In genomic region chr15:103305070-103305678, GRCm38 (mm10) we compare ENCODE assay signal across 8 mouse cellular contexts. TPM values are rescaled to one million over a fixed set of nuclear protein-coding genes. Genes with fewer than 3 reads are reported as not detected.
DNase-seq lines count a peak whose midpoint lies in the region; ATAC-seq and TF ChIP-seq lines count a peak whose summit lies in the region.

No protein-coding gene starts in this region.

- H3K9me3 ChIP-seq in embryonic facial prominence, embryonic 15.5 days (replicated peaks), result no peaks in the 10 kb centered on the region
- no peaks in the 10 kb centered on the region for H3K9me3 ChIP-seq in limb, embryonic 14.5 days (ENCODE audit: control insufficient read depth, low read length)
- H3K9me3 ChIP-seq in midbrain, postnatal 0 days (ENCODE audit: low read length), result no peaks in the 10 kb centered on the region

- ATAC-seq in embryonic facial prominence, embryonic 15.5 days (ENCODE audit: insufficient number of reproducible peaks, low FRiP score, low TSS enrichment, low read depth), result peak; percentile 93
- ATAC-seq in limb, embryonic 14.5 days (ENCODE audit: low FRiP score, low read depth), result peak; percentile 90
- peak; percentile 96 for ATAC-seq in midbrain, postnatal 0 days (ENCODE audit: low FRiP score)

- H3K27ac ChIP-seq in embryonic facial prominence, embryonic 15.5 days (replicated peaks), result peak overlapping the region; percentile 96
- peak overlapping the region; percentile 95 for H3K27ac ChIP-seq in limb, embryonic 14.5 days (replicated peaks; ENCODE audit: low read depth, low read length)
- H3K27ac ChIP-seq in midbrain, postnatal 0 days (ENCODE audit: low read depth, low read length), result peak overlapping the region; percentile 94

- under 1% methylated on average over 71 of the region's 71 CpGs for WGBS in embryonic facial prominence, embryonic 15.5 days
- under 1% methylated on average over 36 of the region's 71 CpGs for WGBS in limb, embryonic 14.5 days
- under 1% methylated on average over 64 of the region's 71 CpGs for WGBS in midbrain, postnatal 0 days

- H3K4me2 ChIP-seq in embryonic facial prominence, embryonic 15.5 days (replicated peaks), result peak overlapping the region; percentile 73
- H3K4me2 ChIP-seq in limb, embryonic 14.5 days (replicated peaks; ENCODE audit: low read depth, low read length, severe bottlenecking), result peak overlapping the region; percentile 63
- H3K4me2 ChIP-seq in midbrain, postnatal 0 days (ENCODE audit: low read depth, low read length, poor library complexity, severe bottlenecking), result peak overlapping the region; percentile 77

- no peaks in the 10 kb centered on the region for H3K36me3 ChIP-seq in embryonic facial prominence, embryonic 15.5 days
- H3K36me3 ChIP-seq in limb, embryonic 14.5 days (ENCODE audit: control insufficient read depth, insufficient read depth, low read length), result no peaks in the 10 kb centered on the region
- no peaks in the 10 kb centered on the region for H3K36me3 ChIP-seq in midbrain, postnatal 0 days (ENCODE audit: insufficient read depth, low read length)

- TF ChIP-seq CTCF in midbrain, postnatal 0 days (IDR thresholded peaks at IDR 0.05), result peak; percentile 7; the same call in 1 of the 2 replicates

- 0 out of 2 replicates have a peak, but pooled peaks cover 6% of the 10 kb centered on the region for H3K27me3 ChIP-seq in embryonic facial prominence, embryonic 15.5 days
- no peaks in the 10 kb centered on the region for H3K27me3 ChIP-seq in limb, embryonic 14.5 days (ENCODE audit: control insufficient read depth, insufficient read depth, low read length)
- no peaks in the 10 kb centered on the region for H3K27me3 ChIP-seq in midbrain, postnatal 0 days (ENCODE audit: insufficient read depth, low read length)

- DNase-seq in 3T3-L1 (ENCODE audit: low read depth, low spot score), result peak; percentile 100
- DNase-seq in adrenal gland, postnatal 4 days (ENCODE audit: low spot score in 2 of 2), result peak; percentile 85
- peak; percentile 97 for DNase-seq in heart, adult 8-10 months (ENCODE audit: low spot score)
- peak; percentile 99 for DNase-seq in kidney, adult 9 months
- peak; percentile 99 for DNase-seq in limb, embryonic 14.5 days (ENCODE audit: low spot score)
- DNase-seq in midbrain, postnatal 0 days (ENCODE audit: low spot score), result peak; percentile 100
- DNase-seq in spleen, postnatal 14 days (ENCODE audit: low spot score in 2 of 2), result peak; percentile 57 to 71

- H3K9ac ChIP-seq in embryonic facial prominence, embryonic 15.5 days, result peak overlapping the region; percentile 50
- peak overlapping the region; percentile 65 for H3K9ac ChIP-seq in limb, embryonic 14.5 days (ENCODE audit: low read depth, low read length, severe bottlenecking)
- peak overlapping the region; percentile 67 for H3K9ac ChIP-seq in midbrain, postnatal 0 days (replicated peaks; ENCODE audit: low read length, poor library complexity, severe bottlenecking)

- H3K4me1 ChIP-seq in embryonic facial prominence, embryonic 15.5 days, result peaks cover 65% of the 10 kb centered on the region
- peaks cover 69% of the 10 kb centered on the region for H3K4me1 ChIP-seq in limb, embryonic 14.5 days (ENCODE audit: control insufficient read depth, insufficient read depth, low read length)
- H3K4me1 ChIP-seq in midbrain, postnatal 0 days (ENCODE audit: insufficient read depth, low read length), result peaks cover 43% of the 10 kb centered on the region

- peak; percentile 53; the same call in 1 of the 2 replicates for TF ChIP-seq POLR2A in limb, embryonic 14.5 days (IDR thresholded peaks at IDR 0.05; ENCODE audit: borderline replicate concordance, extremely low read depth, insufficient read depth, insufficient read length)

- H3K4me3 ChIP-seq in embryonic facial prominence, embryonic 15.5 days (replicated peaks), result peak overlapping the region; percentile 52
- peak overlapping the region; percentile 43 for H3K4me3 ChIP-seq in limb, embryonic 14.5 days (replicated peaks; ENCODE audit: low read length)
- peak overlapping the region; percentile 42 for H3K4me3 ChIP-seq in midbrain, postnatal 0 days (ENCODE audit: low read depth, low read length)

RNA-seq across cellular contexts. Expression of gene Gpr84, which starts 5.2 kb away (rescaled TPM):
- total RNA-seq in adrenal gland, postnatal 4 days (2021), result not detected
- polyA plus RNA-seq in embryonic facial prominence, embryonic 15.5 days (2015; fragmentation: Nextera tagmentation; extraction: Ambion mirVana), result 0.50 and 0.73 TPM in 2 replicates
- total RNA-seq in heart, adult 8-10 months (2022), result not detected
- polyA plus RNA-seq in limb, embryonic 14.5 days (2012; rRNA removed), result 0.34 and 0.53 TPM in 2 replicates
- polyA plus RNA-seq in limb, embryonic 14.5 days (2014; fragmentation: Nextera tagmentation; extraction: Ambion mirVana), result 0.23 and 0.51 TPM in 2 replicates
- total RNA-seq in midbrain, postnatal 0 days (2014; rRNA removed), result 0.27 TPM in 1 of 2 replicates, not detected in the other
- polyA plus RNA-seq in midbrain, postnatal 0 days (2015; fragmentation: Nextera tagmentation; extraction: Ambion mirVana), result 0.29 and 0.37 TPM in 2 replicates

RNA-seq across cellular contexts. Expression of gene Copz1, which starts 32.7 kb away (rescaled TPM):
- total RNA-seq in adrenal gland, postnatal 4 days (2021), result 100 to 1,000 TPM; 132 to 140 TPM
- polyA plus RNA-seq in embryonic facial prominence, embryonic 15.5 days (2015; fragmentation: Nextera tagmentation; extraction: Ambion mirVana), result 264 and 279 TPM in 2 replicates
- total RNA-seq in heart, adult 8-10 months (2022), result 10 to 100 TPM; 48.9 to 55.0 (median 49.4) TPM
- 200 and 228 TPM in 2 replicates for polyA plus RNA-seq in limb, embryonic 14.5 days (2012; rRNA removed)
- 292 and 298 TPM in 2 replicates for polyA plus RNA-seq in limb, embryonic 14.5 days (2014; fragmentation: Nextera tagmentation; extraction: Ambion mirVana)
- total RNA-seq in midbrain, postnatal 0 days (2014; rRNA removed), result 127 and 151 TPM in 2 replicates
- polyA plus RNA-seq in midbrain, postnatal 0 days (2015; fragmentation: Nextera tagmentation; extraction: Ambion mirVana), result 178 and 184 TPM in 2 replicates

RNA-seq across cellular contexts. Expression of gene Zfp385a, which starts 34.7 kb away (rescaled TPM):
- total RNA-seq in adrenal gland, postnatal 4 days (2021), result 10 to 100 TPM; 22.5 to 29.7 TPM
- polyA plus RNA-seq in embryonic facial prominence, embryonic 15.5 days (2015; fragmentation: Nextera tagmentation; extraction: Ambion mirVana), result 16.1 and 18.9 TPM in 2 replicates
- 1 to 10 TPM; 6.7 to 9.5 (median 8.8) TPM for total RNA-seq in heart, adult 8-10 months (2022)
- polyA plus RNA-seq in limb, embryonic 14.5 days (2012; rRNA removed), result 23.4 and 28.8 TPM in 2 replicates
- polyA plus RNA-seq in limb, embryonic 14.5 days (2014; fragmentation: Nextera tagmentation; extraction: Ambion mirVana), result 16.4 and 19.1 TPM in 2 replicates
- total RNA-seq in midbrain, postnatal 0 days (2014; rRNA removed), result 22.0 and 26.5 TPM in 2 replicates
- 26.9 and 28.8 TPM in 2 replicates for polyA plus RNA-seq in midbrain, postnatal 0 days (2015; fragmentation: Nextera tagmentation; extraction: Ambion mirVana)

RNA-seq across cellular contexts. Expression of gene Nfe2, which starts 47.0 kb away (rescaled TPM):
- total RNA-seq in adrenal gland, postnatal 4 days (2021), result 1 to 10 TPM; 5.8 to 8.9 TPM
- 2.0 and 2.3 TPM in 2 replicates for polyA plus RNA-seq in embryonic facial prominence, embryonic 15.5 days (2015; fragmentation: Nextera tagmentation; extraction: Ambion mirVana)
- total RNA-seq in heart, adult 8-10 months (2022), result 1 to 10 TPM in 2 of 4 experiments, under 1 TPM in 2; 0.31 to 2.6 (median 0.88) TPM
- 1.5 and 3.4 TPM in 2 replicates for polyA plus RNA-seq in limb, embryonic 14.5 days (2012; rRNA removed)
- polyA plus RNA-seq in limb, embryonic 14.5 days (2014; fragmentation: Nextera tagmentation; extraction: Ambion mirVana), result 1.5 and 2.4 TPM in 2 replicates
- total RNA-seq in midbrain, postnatal 0 days (2014; rRNA removed), result 0.99 and 3.2 TPM in 2 replicates
- 0.26 and 0.32 TPM in 2 replicates for polyA plus RNA-seq in midbrain, postnatal 0 days (2015; fragmentation: Nextera tagmentation; extraction: Ambion mirVana)

Comparison
In these comparisons a context has a peak if more than half of its experiments do, and no peak if none do; other contexts are left out.
1. Peak in every context shown above with its lines: DNase-seq, ATAC-seq, H3K4me3 ChIP-seq and H3K27ac ChIP-seq.